Mouse (Mus musculus) E14TG2a.4 (cell line): Measurements from ENCODE around the gene Edem2.

ENCODE experiments used
- H3K27me3 ChIP-seq: 2 replicates; pipeline ENCODE4 v1.6.1; 2014; ENCODE audit warnings: low read length, control low read depth; ENCODE audit not compliant: insufficient read depth
- H3K36me3 ChIP-seq: 2 replicates; pipeline ENCODE4 v1.6.1; 2014; ENCODE audit warnings: low read length, control low read depth; ENCODE audit not compliant: insufficient read depth
- H3K4me1 ChIP-seq: replicated peaks from 2 replicates; pipeline ENCODE4 v1.6.1; 2014; ENCODE audit warnings: low read depth, low read length, control low read depth
- H3K4me3 ChIP-seq: replicated peaks from 2 replicates; pipeline ENCODE4 v1.5.1; 2014; ENCODE audit warnings: mild to moderate bottlenecking, low read length
- H3K9me3 ChIP-seq: 2 replicates; pipeline ENCODE4 v1.6.1; 2014; ENCODE audit warnings: low read length, control low read depth
- CTCF ChIP-seq: conservative IDR thresholded peaks from 2 replicates; pipeline ENCODE4 v1.5.1; 2014; ENCODE audit warnings: low read length
- NANOG ChIP-seq: IDR thresholded peaks from 2 replicates; pipeline ENCODE4 v1.6.1; 2014; ENCODE audit warnings: borderline replicate concordance, low read length, mixed read lengths
- POU5F1 ChIP-seq: IDR thresholded peaks from 2 replicates; pipeline ENCODE4 v1.6.1; 2014; ENCODE audit warnings: low read length, borderline replicate concordance

The Edem2 gene

DNA sequence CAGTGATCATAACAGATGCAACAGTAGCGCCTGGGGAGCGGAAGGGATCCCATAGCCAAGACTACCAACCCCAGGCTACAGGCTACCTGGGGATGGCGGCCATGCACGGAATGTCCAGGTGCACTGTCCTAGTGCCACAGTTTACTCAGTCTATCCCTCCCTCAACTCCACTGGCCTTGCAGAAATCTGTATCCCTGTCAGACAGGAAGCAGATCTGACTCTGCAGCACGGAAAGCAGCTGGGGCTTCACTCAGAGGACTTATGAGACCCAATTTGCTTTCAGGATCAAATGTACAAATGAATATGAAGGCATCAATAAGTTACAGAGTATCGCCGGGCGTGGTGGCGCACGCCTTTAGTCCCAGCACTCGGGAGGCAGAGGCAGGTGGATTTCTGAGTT, 41.5 kb downstream of the Edem2 start:
- H3K4me3 ChIP-seq: no peak overlapping the region
- TF ChIP-seq NANOG: no peak
- no peak for TF ChIP-seq CTCF
- no peak for TF ChIP-seq POU5F1
- no peaks in the 10 kb centered on the region for H3K9me3 ChIP-seq
- no peaks in the 10 kb centered on the region; the same call in 1 of the 2 replicates for H3K36me3 ChIP-seq
- H3K27me3 ChIP-seq: no peaks in the 10 kb centered on the region
- H3K4me1 ChIP-seq: peaks cover 19% of the 10 kb centered on the region

DNA sequence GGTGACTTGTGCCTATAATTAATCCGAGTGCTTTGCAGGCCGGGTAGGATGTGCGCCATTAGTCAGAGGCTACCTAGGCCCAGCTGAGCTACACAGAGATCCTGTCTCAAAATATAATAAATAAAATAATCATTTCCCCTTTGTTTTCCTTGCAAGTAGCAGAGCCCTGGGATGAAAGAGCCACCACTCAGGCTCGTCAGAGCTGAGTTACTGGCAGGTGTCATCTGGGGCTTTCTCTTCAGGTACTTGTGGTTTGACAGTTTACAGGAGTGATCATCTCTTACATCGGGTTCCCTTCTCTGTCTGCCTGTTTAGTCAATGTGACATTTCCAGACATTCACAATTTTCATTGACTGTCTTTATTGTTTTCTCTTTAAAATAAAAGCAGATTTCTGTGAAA, 42.7 kb downstream of the Edem2 start:
- Histone ChIP-seq H3K9me3 (no peaks in the 10 kb centered on the region), H3K27me3 (no peaks in the 10 kb centered on the region), H3K4me1 (peaks cover 19% of the 10 kb centered on the region), H3K36me3 (no peaks in the 10 kb centered on the region; the same call in 1 of the 2 replicates), H3K4me3 (no peak overlapping the region)
- TF ChIP-seq CTCF (no peak), NANOG (no peak), POU5F1 (no peak)

DNA sequence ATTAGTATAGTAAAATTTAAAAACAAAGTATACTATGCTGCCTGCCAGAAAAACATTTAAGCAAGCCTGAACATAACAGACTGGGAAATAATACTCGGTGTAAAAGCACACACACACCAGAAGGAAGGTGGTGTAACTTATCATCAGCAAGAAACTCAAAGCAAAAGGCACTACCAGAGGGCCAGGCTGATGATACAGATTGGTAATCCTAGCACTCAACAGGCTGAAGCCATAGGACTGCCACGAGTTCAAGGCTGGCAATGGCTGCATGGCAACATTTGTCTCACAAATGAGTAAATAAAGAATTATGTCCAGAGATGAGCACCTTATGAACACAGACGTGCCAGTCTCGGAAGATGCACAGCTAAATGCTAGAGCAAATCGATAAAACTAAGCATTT, 45.5 kb downstream of the Edem2 start:
- Histone ChIP-seq H3K9me3 (no peaks in the 10 kb centered on the region), H3K36me3 (no peaks in the 10 kb centered on the region; the same call in 1 of the 2 replicates), H3K27me3 (no peaks in the 10 kb centered on the region), H3K4me1 (peaks cover 9% of the 10 kb centered on the region; the same call in 1 of the 2 replicates), H3K4me3 (no peak overlapping the region)
- no peak for TF ChIP-seq NANOG
- no peak for TF ChIP-seq POU5F1
- no peak for TF ChIP-seq CTCF

DNA sequence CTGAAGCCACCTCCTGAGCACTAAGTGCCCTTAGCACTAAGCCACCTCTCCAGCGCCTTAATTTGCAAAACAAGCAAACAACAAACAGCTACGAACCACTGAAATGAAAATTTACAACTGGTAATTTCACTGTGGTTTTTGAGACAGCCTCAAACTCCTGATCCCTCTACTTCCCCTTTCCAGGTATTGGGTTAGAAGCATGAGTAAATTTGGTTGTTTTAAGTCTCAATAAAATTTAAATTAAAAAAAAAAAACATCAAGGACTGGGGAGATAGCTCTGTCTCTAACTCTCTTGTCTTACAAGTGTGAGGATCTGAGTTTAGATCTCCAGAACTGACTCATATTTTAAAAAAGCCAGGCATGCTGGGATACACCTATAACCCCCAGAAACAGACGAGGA, 46.1 kb downstream of the Edem2 start:
- no peaks in the 10 kb centered on the region for H3K9me3 ChIP-seq
- H3K4me1 ChIP-seq: peaks cover 9% of the 10 kb centered on the region; the same call in 1 of the 2 replicates
- no peak for TF ChIP-seq NANOG
- no peak for TF ChIP-seq POU5F1
- TF ChIP-seq CTCF: no peak
- H3K4me3 ChIP-seq: no peak overlapping the region
- H3K27me3 ChIP-seq: no peaks in the 10 kb centered on the region
- no peaks in the 10 kb centered on the region; the same call in 1 of the 2 replicates for H3K36me3 ChIP-seq

DNA sequence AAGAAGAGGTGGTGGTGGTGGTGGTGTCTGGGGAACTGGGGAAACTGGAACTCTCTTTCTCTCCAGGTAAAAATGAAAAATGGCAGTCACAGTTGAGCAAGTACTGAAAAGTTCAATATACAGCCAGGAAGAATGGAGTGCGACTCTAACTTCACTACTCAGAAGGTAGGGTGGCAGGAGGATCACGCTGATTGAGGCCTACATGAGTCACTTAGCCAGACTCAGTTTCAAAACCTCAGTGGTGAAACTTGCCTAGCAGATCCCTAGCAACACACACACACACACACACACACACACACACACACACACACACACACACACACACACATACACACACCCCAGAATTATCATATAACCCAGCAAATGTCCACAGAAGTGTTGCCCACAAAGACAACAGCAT, 47.4 kb downstream of the Edem2 start:
- no peak for TF ChIP-seq CTCF
- TF ChIP-seq NANOG: no peak
- no peak for TF ChIP-seq POU5F1
- Histone ChIP-seq H3K27me3 (no peaks in the 10 kb centered on the region), H3K4me1 (peaks cover 6% of the 10 kb centered on the region; the same call in 1 of the 2 replicates), H3K36me3 (no peaks in the 10 kb centered on the region), H3K4me3 (no peak overlapping the region), H3K9me3 (no peaks in the 10 kb centered on the region)

DNA sequence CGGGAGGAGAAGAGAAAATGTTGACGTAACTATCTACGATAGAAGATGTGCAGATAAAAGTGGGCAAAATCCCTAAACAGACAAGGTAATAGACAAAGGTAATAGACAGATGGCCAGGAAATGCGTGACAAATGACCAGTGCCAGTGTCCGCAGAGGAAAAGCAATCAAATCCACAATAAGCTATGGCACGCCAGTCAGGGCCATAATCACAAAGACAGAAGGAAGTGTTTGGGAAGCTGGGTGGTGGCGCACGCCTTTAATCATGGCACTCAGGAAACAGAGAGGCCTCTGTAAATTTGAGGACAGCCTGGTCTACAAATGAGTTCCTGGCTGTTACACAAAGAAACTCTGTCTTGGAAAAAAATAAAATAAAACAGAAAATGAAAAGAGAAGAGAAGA, 48.1 kb downstream of the Edem2 start:
- no peak for TF ChIP-seq CTCF
- no peak for TF ChIP-seq POU5F1
- no peak for TF ChIP-seq NANOG
- Histone ChIP-seq H3K27me3 (no peaks in the 10 kb centered on the region), H3K9me3 (no peaks in the 10 kb centered on the region), H3K4me1 (peaks cover 6% of the 10 kb centered on the region; the same call in 1 of the 2 replicates), H3K36me3 (no peaks in the 10 kb centered on the region), H3K4me3 (no peak overlapping the region)

DNA sequence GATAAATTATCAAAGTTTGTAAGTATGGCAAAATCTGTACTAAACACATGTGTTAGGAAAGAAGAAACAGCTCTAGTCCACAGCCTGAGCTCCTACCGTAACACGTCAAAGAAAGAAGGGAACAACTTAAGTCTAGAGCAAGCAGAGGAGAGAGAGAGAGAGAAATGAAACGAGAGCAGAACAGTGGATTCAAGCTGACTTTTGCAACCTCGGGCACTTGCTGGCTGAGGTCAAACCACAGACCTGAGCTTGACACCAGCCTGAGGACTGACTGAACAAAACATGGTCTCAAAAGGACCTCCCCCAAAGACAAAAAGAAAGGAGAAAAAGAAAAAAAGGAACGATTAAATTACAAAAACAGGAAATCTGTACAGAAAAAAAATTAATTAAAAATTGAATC, 48.7 kb downstream of the Edem2 start:
- no peak overlapping the region for H3K4me3 ChIP-seq
- no peaks in the 10 kb centered on the region for H3K36me3 ChIP-seq
- no peak for TF ChIP-seq CTCF
- TF ChIP-seq POU5F1: no peak
- TF ChIP-seq NANOG: no peak
- no peaks in the 10 kb centered on the region for H3K27me3 ChIP-seq
- peaks cover 6% of the 10 kb centered on the region; the same call in 1 of the 2 replicates for H3K4me1 ChIP-seq
- no peaks in the 10 kb centered on the region for H3K9me3 ChIP-seq

DNA sequence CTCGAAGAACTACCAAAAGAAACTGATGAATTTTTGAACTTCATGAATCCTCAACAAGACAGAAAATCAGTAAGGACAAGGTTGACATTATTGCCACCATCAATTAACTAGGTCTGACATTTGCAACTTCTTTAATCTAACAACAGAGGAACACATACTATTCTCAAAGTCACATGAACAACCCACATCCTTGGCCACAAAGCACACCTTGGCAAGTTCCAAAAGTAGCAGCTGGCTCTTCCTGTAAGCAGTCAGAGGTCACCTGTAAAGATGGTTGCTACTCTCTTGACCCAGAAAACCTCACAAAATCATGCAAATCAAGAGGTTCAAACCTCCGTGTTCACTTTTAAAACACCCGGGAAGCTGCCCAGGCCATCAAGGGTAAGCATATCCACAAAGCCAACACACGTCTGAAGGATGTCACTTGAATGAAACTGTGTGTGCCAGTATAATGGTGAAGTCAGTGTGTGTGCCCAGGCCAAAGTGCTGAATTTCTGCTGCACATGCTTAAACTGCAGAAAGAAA, 49.6 kb downstream of the Edem2 start:
- TF ChIP-seq POU5F1 (no peak), NANOG (no peak), CTCF (no peak)
- no peaks in the 10 kb centered on the region for H3K27me3 ChIP-seq
- no peak overlapping the region for H3K4me3 ChIP-seq
- H3K36me3 ChIP-seq: no peaks in the 10 kb centered on the region
- no peaks in the 10 kb centered on the region for H3K9me3 ChIP-seq
- peaks cover 6% of the 10 kb centered on the region; the same call in 1 of the 2 replicates for H3K4me1 ChIP-seq

DNA sequence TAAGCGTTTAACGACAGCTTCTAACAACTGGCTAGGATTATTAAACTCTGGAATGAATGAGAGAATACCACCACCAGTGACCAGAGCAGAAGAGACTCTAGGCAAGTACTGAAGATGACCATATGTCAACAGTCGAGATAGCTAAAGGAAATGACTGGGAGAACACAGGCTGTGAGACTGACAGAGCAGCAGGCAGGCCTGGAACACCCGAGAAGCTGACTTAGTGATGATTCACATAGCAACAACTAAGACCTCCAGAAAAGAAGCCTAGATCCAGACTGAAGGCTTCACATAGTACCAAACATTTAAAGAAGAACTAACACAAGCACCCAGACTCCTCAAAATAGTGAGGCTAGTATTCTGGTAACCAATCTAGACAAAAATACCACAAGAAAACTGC, 54.2 kb downstream of the Edem2 start:
- no peaks in the 10 kb centered on the region; the same call in 1 of the 2 replicates for H3K4me1 ChIP-seq
- TF ChIP-seq CTCF: no peak
- no peak for TF ChIP-seq NANOG
- H3K9me3 ChIP-seq: no peaks in the 10 kb centered on the region
- no peak overlapping the region for H3K4me3 ChIP-seq
- H3K27me3 ChIP-seq: no peaks in the 10 kb centered on the region
- peaks cover 22% of the 10 kb centered on the region for H3K36me3 ChIP-seq
